Mouse (Mus musculus): ENCODE data around the gene Sbk3. TPM values are rescaled to one million over a fixed set of nuclear protein-coding genes. Genes with fewer than 3 reads are reported as not detected.

Sbk3 gene
- polyA plus RNA-seq, 1 experiment: 0.02 TPM

DNA sequence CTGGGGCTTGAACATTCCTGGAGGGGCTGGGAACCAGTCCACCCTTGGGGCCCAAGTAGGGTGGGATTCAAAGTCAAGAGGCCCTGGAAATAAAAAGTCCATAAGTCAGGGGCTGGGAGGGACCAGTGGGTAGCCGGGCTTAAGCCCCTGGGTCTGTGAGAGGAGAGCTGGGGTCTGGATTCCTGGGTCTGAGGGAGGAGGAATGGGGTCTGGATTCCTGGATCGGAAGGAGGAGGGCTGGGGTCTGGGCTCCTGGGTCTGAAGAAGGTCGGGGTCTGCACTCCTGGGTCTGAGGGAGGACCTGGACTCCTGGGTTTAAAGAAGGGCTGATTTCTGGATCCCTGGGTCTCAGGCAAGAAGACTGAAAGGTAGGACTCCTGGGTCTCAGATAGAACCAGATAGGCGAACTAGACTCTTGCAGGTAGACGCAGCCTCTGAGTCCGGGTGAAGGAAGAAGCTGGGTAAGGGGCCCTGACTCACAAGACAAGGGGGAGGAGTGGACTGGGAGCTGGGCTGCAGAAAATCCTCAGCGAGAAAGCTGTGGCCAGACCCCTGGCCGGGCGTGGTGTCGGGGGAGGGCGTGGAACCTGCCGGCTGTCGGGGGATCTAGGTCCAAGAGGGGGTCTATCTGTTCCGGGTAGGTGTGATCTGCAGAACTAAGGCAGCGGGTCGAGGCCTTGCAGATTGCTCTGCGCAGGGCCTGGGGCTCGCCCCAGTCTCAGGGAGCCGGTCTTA, 24.5 kb upstream of the Sbk3 start:
- Histone ChIP-seq H3ac (ENCODE audit: control insufficient read depth, insufficient read length, low read depth) (peak overlapping the region; percentile 72), H3K27me3 (ENCODE audit: control insufficient read depth, insufficient read depth, insufficient read length) (no peaks in the 10 kb centered on the region), H3K4me3 (ENCODE audit: insufficient read depth, poor library complexity, severe bottlenecking) (peak overlapping the region; percentile 43), H3K79me2 (ENCODE audit: control insufficient read depth, insufficient read depth) (peaks cover 6% of the 10 kb centered on the region), H3K79me3 (ENCODE audit: low read depth) (no peaks in the 10 kb centered on the region), H3K36me3 (ENCODE audit: control insufficient read depth, insufficient read depth) (no peaks in the 10 kb centered on the region)
- TF ChIP-seq MYOD1 (IDR thresholded peaks at IDR 0.05; ENCODE audit: control insufficient read depth, insufficient read length, low read depth) (no peak), CEBPB (IDR thresholded peaks at IDR 0.05; ENCODE audit: low read depth) (no peak), FOSL1 (IDR thresholded peaks at IDR 0.05; ENCODE audit: insufficient read depth, low read length, poor library complexity, severe bottlenecking) (no peak), USF1 (IDR thresholded peaks at IDR 0.05; ENCODE audit: low read depth) (no peak), MYOG (IDR thresholded peaks at IDR 0.05; ENCODE audit: control insufficient read depth, extremely low read depth, insufficient read length) (no peak), CTCF (IDR thresholded peaks at IDR 0.05; ENCODE audit: control insufficient read depth, insufficient read depth, insufficient read length) (no peak), MAX (IDR thresholded peaks at IDR 0.05) (no peak)

GRCm38 (mm10) chr7:4993999-4994788, 23.2 kb upstream of the Sbk3 start:
- Histone ChIP-seq H3ac (ENCODE audit: control insufficient read depth, insufficient read length, low read depth) (no peak overlapping the region), H3K79me3 (ENCODE audit: low read depth) (no peaks in the 10 kb centered on the region), H3K79me2 (ENCODE audit: control insufficient read depth, insufficient read depth) (peaks cover 6% of the 10 kb centered on the region), H3K27me3 (ENCODE audit: control insufficient read depth, insufficient read depth, insufficient read length) (no peaks in the 10 kb centered on the region), H3K36me3 (ENCODE audit: control insufficient read depth, insufficient read depth) (no peaks in the 10 kb centered on the region), H3K4me3 (ENCODE audit: insufficient read depth, poor library complexity, severe bottlenecking) (no peak overlapping the region)
- no peak for TF ChIP-seq USF1 (IDR thresholded peaks at IDR 0.05; ENCODE audit: low read depth)
- no peak for TF ChIP-seq MAX (IDR thresholded peaks at IDR 0.05)
- TF ChIP-seq MYOG (IDR thresholded peaks at IDR 0.05; ENCODE audit: control insufficient read depth, extremely low read depth, insufficient read length): no peak
- TF ChIP-seq MYOD1 (IDR thresholded peaks at IDR 0.05; ENCODE audit: control insufficient read depth, insufficient read length, low read depth): no peak
- TF ChIP-seq CTCF (IDR thresholded peaks at IDR 0.05; ENCODE audit: control insufficient read depth, insufficient read depth, insufficient read length): no peak
- no peak for TF ChIP-seq CEBPB (IDR thresholded peaks at IDR 0.05; ENCODE audit: low read depth)
- no peak for TF ChIP-seq FOSL1 (IDR thresholded peaks at IDR 0.05; ENCODE audit: insufficient read depth, low read length, poor library complexity, severe bottlenecking)

DNA sequence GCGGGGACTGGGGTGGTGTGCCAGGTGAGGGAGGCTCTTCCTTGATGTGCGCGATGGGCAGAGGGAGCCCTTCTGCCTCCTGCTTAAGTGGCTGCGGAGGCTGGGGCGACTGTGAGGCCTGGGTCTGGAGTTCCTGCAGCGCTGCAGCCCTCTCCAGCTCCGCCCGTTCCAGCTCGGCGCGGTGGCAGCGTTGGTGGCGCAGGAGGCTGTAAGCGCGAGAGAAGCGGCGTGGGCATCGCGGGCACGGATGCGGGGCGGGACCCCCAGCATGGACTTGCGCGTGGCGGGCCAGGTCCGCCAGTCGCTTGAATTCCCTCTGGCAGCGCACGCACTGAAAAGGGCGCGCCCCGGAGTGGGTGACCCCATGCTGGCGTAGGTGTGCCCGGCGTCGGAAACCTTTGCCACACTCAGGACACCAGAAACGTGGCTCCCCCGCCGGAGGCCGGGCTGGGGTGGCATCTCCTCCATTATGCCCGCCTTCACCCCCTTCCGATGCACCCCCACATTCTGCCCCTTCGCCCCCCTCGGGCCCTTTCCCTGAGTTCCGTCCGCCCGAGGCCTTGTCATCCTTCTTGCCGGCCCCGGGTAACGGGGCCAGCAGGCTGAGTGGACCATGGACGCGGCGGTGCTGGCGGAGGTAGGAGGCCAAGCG, 22.5 kb upstream of the Sbk3 start:
- no peaks in the 10 kb centered on the region for H3K27me3 ChIP-seq (ENCODE audit: control insufficient read depth, insufficient read depth, insufficient read length)
- no peaks in the 10 kb centered on the region for H3K36me3 ChIP-seq (ENCODE audit: control insufficient read depth, insufficient read depth)
- TF ChIP-seq MYOD1 (IDR thresholded peaks at IDR 0.05; ENCODE audit: control insufficient read depth, insufficient read length, low read depth) (no peak), USF1 (IDR thresholded peaks at IDR 0.05; ENCODE audit: low read depth) (no peak), CEBPB (IDR thresholded peaks at IDR 0.05; ENCODE audit: low read depth) (no peak), FOSL1 (IDR thresholded peaks at IDR 0.05; ENCODE audit: insufficient read depth, low read length, poor library complexity, severe bottlenecking) (no peak), CTCF (IDR thresholded peaks at IDR 0.05; ENCODE audit: control insufficient read depth, insufficient read depth, insufficient read length) (no peak), MAX (IDR thresholded peaks at IDR 0.05) (no peak), MYOG (IDR thresholded peaks at IDR 0.05; ENCODE audit: control insufficient read depth, extremely low read depth, insufficient read length) (no peak)
- peaks cover 6% of the 10 kb centered on the region for H3K79me2 ChIP-seq (ENCODE audit: control insufficient read depth, insufficient read depth)
- H3K4me3 ChIP-seq (ENCODE audit: insufficient read depth, poor library complexity, severe bottlenecking): no peak overlapping the region
- no peak overlapping the region for H3ac ChIP-seq (ENCODE audit: control insufficient read depth, insufficient read length, low read depth)
- no peaks in the 10 kb centered on the region for H3K79me3 ChIP-seq (ENCODE audit: low read depth)

DNA sequence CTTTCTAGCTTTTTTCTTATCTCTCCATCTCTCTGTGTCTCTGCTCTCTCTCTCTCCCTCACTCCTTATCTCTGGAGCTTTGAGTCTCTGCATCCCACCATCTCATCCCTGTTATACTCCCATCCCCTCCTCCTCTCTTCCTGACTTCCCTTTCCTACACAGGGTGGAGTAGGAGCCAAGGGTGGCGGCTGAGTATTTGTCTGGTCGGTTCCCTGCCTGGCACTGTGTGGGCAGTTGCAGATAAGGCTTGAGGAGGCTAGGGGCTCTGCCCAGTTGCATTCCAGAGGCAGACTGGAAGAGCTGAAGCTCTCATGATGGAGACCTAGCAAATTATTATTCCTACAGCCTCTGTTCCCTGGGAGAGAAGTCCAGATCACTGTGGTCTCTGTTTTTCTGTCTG, 17.3 kb upstream of the Sbk3 start:
- H3K4me3 ChIP-seq (ENCODE audit: insufficient read depth, poor library complexity, severe bottlenecking): no peak overlapping the region
- no peaks in the 10 kb centered on the region for H3K79me2 ChIP-seq (ENCODE audit: control insufficient read depth, insufficient read depth)
- H3K36me3 ChIP-seq (ENCODE audit: control insufficient read depth, insufficient read depth): no peaks in the 10 kb centered on the region
- no peaks in the 10 kb centered on the region for H3K79me3 ChIP-seq (ENCODE audit: low read depth)
- TF ChIP-seq MAX (IDR thresholded peaks at IDR 0.05) (no peak), MYOD1 (IDR thresholded peaks at IDR 0.05; ENCODE audit: control insufficient read depth, insufficient read length, low read depth) (no peak), CTCF (IDR thresholded peaks at IDR 0.05; ENCODE audit: control insufficient read depth, insufficient read depth, insufficient read length) (no peak), USF1 (IDR thresholded peaks at IDR 0.05; ENCODE audit: low read depth) (no peak), FOSL1 (IDR thresholded peaks at IDR 0.05; ENCODE audit: insufficient read depth, low read length, poor library complexity, severe bottlenecking) (no peak), CEBPB (IDR thresholded peaks at IDR 0.05; ENCODE audit: low read depth) (no peak), MYOG (IDR thresholded peaks at IDR 0.05; ENCODE audit: control insufficient read depth, extremely low read depth, insufficient read length) (no peak)
- peaks cover 17% of the 10 kb centered on the region for H3K27me3 ChIP-seq (ENCODE audit: control insufficient read depth, insufficient read depth, insufficient read length)
- no peak overlapping the region for H3ac ChIP-seq (ENCODE audit: control insufficient read depth, insufficient read length, low read depth)

GRCm38 (mm10) chr7:4976832-4977231, 5.9 kb upstream of the Sbk3 start:
- Histone ChIP-seq H3K79me2 (ENCODE audit: control insufficient read depth, insufficient read depth) (no peaks in the 10 kb centered on the region), H3K36me3 (ENCODE audit: control insufficient read depth, insufficient read depth) (no peaks in the 10 kb centered on the region), H3K79me3 (ENCODE audit: low read depth) (no peaks in the 10 kb centered on the region), H3K4me3 (ENCODE audit: insufficient read depth, poor library complexity, severe bottlenecking) (no peak overlapping the region), H3ac (ENCODE audit: control insufficient read depth, insufficient read length, low read depth) (no peak overlapping the region), H3K27me3 (ENCODE audit: control insufficient read depth, insufficient read depth, insufficient read length) (peaks cover 4% of the 10 kb centered on the region)
- no peak for TF ChIP-seq MAX (IDR thresholded peaks at IDR 0.05)
- TF ChIP-seq MYOD1 (IDR thresholded peaks at IDR 0.05; ENCODE audit: control insufficient read depth, insufficient read length, low read depth): no peak
- no peak for TF ChIP-seq USF1 (IDR thresholded peaks at IDR 0.05; ENCODE audit: low read depth)
- no peak for TF ChIP-seq CTCF (IDR thresholded peaks at IDR 0.05; ENCODE audit: control insufficient read depth, insufficient read depth, insufficient read length)
- TF ChIP-seq FOSL1 (IDR thresholded peaks at IDR 0.05; ENCODE audit: insufficient read depth, low read length, poor library complexity, severe bottlenecking): no peak
- TF ChIP-seq CEBPB (IDR thresholded peaks at IDR 0.05; ENCODE audit: low read depth): no peak
- TF ChIP-seq MYOG (IDR thresholded peaks at IDR 0.05; ENCODE audit: control insufficient read depth, extremely low read depth, insufficient read length): no peak
